Mouse (Mus musculus) liver, embryonic 16.5 days (tissue): ENCODE data around the gene Gm11214. TPM values are rescaled to one million over a fixed set of nuclear protein-coding genes. Genes with fewer than 3 reads are reported as not detected.

ENCODE experiments used
- ATAC-seq: fragments of 200-750 bp; cut with Nextera tagmentation; 2 replicates; pipeline ENCODE4 v1.8.0; 2017; ENCODE audit warnings: low read depth, mild to moderate bottlenecking, moderate number of reproducible peaks, moderate library complexity
- H3K27ac ChIP-seq: fragments of 300-500 bp; sonication (generic); 2 replicates; pipeline ENCODE4 v1.5.1; 2014; ENCODE audit warnings: mild to moderate bottlenecking, low read length
- H3K27me3 ChIP-seq: fragments of 300-500 bp; sonication (generic); 2 replicates; pipeline ENCODE4 v1.6.1; 2014; ENCODE audit warnings: low read depth, low read length, mixed read lengths; ENCODE audit not compliant: control insufficient read depth, insufficient read depth
- H3K36me3 ChIP-seq: fragments of 300-500 bp; sonication (generic); 2 replicates; pipeline ENCODE4 v1.6.1; 2014; ENCODE audit warnings: mild to moderate bottlenecking; ENCODE audit not compliant: control insufficient read depth, insufficient read depth
- H3K4me1 ChIP-seq: fragments of 300-500 bp; sonication (generic); 2 replicates; pipeline ENCODE4 v1.6.1; 2014; ENCODE audit warnings: low read depth, low read length, mixed read lengths; ENCODE audit not compliant: control insufficient read depth
- H3K4me2 ChIP-seq: fragments of 300-500 bp; sonication (generic); 2 replicates; pipeline ENCODE4 v1.6.1; 2014; ENCODE audit warnings: low read depth, low read length, mixed read lengths
- H3K4me3 ChIP-seq: fragments of 300-500 bp; sonication (generic); 2 replicates; pipeline ENCODE4 v1.5.1; 2014; ENCODE audit warnings: low read depth, mild to moderate bottlenecking, low read length
- H3K9ac ChIP-seq: fragments of 300-500 bp; sonication (generic); 2 replicates; pipeline ENCODE4 v1.6.1; 2014; ENCODE audit warnings: low read depth, low read length
- H3K9me3 ChIP-seq: fragments of 300-500 bp; sonication (generic); replicated peaks from 2 replicates; pipeline ENCODE4 v1.6.1; 2016; ENCODE audit warnings: low read length; ENCODE audit not compliant: control insufficient read depth
- WGBS: fragments of 180-500 bp; shearing (Covaris S2); extraction: QIAGEN DNeasy Blood & Tissue Kit; methylation state at CpG from one replicate; pipeline ENCODE4 v1.1.7; 2014; ENCODE audit not compliant: insufficient replicate concordance; 5-methylcytosine and 5-hydroxymethylcytosine counted together
- polyA plus RNA-seq: library from polyadenylated mRNA; unstranded; fragments of >200 nt; fragmentation: Nextera tagmentation; extraction: Ambion mirVana; gene quantifications from 2 replicates; pipeline ENCODE4 v1.2.1, GENCODE M21; 2015

Gene Gm11214
- not detected in 2 replicates for polyA plus RNA-seq

- 60% methylated on average over 6 of the region's 6 CpGs for WGBS
- no peak within 1 kb of the TSS for H3K27ac ChIP-seq
- no peak within 1 kb of the TSS for H3K4me3 ChIP-seq
- no peak within 1 kb of the TSS for H3K4me2 ChIP-seq
- H3K27me3 ChIP-seq, result no peaks in the 10 kb centered on the region
- H3K9me3 ChIP-seq, result no peaks in the 10 kb centered on the region
- no peaks in the 10 kb centered on the region for H3K36me3 ChIP-seq
- H3K4me1 ChIP-seq, result no peaks in the 10 kb centered on the region
- ATAC-seq, result no peak
- no peak within 1 kb of the TSS for H3K9ac ChIP-seq
These were observed at the start of gene Gm11214 for GRCm38 (mm10) chr4:63663279-63663678. TSS of gene Gm11214 (minus strand) at chr4:63663379.

DNA sequence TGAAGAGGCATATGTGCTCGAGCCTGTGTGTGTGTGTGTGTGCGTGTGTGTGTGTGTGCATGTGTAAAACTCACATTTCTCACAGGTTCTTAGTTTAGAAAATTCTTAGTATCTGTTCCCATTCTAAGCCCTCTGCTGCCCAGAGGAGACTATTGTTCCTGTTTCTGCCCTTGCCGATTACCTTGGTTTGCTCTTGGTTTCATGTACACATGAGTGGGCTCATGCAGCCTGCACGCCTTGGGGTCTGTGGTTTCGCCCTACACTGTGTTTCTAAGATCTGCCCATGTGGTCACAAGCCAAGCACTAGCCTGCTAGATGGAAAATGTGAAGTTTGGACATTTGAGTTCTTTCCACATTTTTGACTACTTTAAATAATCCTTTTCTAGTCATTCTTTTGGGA lies 48.7 kb upstream of the Gm11214 start:
- 57% methylated on average over 5 of the region's 5 CpGs for WGBS
- Histone ChIP-seq H3K4me1 (no peaks in the 10 kb centered on the region), H3K36me3 (no peaks in the 10 kb centered on the region), H3K27me3 (no peaks in the 10 kb centered on the region; the same call in 1 of the 2 replicates), H3K4me2 (no peak overlapping the region), H3K27ac (no peak overlapping the region), H3K9ac (no peak overlapping the region), H3K4me3 (no peak overlapping the region), H3K9me3 (no peaks in the 10 kb centered on the region)
- ATAC-seq, result no peak

GRCm38 (mm10) chr4:63710431-63711220 lies 47.4 kb upstream of the Gm11214 start:
- H3K4me1 ChIP-seq, result no peaks in the 10 kb centered on the region
- no peak for ATAC-seq
- H3K9me3 ChIP-seq, result no peaks in the 10 kb centered on the region
- H3K36me3 ChIP-seq, result no peaks in the 10 kb centered on the region
- no peak overlapping the region for H3K4me3 ChIP-seq
- no peaks in the 10 kb centered on the region; the same call in 1 of the 2 replicates for H3K27me3 ChIP-seq
- 60% methylated on average over 8 of the region's 8 CpGs for WGBS
- H3K4me2 ChIP-seq, result no peak overlapping the region
- no peak overlapping the region for H3K9ac ChIP-seq
- no peak overlapping the region for H3K27ac ChIP-seq

DNA sequence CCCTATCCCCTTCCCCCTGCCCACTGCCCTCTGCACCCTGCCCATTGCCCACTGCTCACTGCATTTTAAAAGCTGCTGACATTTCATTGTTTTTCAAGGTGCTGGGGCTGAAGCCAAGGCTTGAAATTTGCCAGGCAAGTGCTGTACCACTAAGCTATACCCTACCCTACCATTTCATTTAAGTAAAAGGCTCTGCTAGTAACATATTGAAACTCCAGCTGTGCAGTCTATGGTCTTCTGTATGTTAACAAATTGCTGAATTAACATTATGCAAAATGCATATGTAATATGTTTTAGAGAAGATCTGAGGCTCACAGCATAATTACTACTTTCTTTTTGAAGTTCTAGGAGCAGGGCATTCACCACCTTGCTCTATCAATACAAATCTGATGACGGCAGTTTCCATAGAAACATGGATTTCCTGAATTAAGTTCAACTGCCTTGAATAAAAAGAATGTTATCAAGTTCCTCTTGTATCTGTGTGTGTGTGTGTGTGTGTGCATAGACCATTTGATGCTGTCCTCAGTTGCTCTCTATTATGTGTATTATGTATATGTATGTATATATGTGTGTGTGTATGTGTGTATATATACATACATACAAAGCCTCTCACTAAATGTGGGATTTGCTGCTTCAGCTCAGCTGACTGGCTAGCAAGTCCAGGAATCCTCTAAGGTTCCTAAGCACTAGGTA lies 43.2 kb upstream of the Gm11214 start:
- ATAC-seq, result no peak
- Histone ChIP-seq H3K4me1 (no peaks in the 10 kb centered on the region), H3K9ac (no peak overlapping the region), H3K36me3 (no peaks in the 10 kb centered on the region), H3K4me2 (no peak overlapping the region), H3K9me3 (no peaks in the 10 kb centered on the region), H3K4me3 (no peak overlapping the region), H3K27me3 (no peaks in the 10 kb centered on the region), H3K27ac (no peak overlapping the region)
- WGBS, result 75% methylated on average over 1 of the region's 1 CpGs

DNA sequence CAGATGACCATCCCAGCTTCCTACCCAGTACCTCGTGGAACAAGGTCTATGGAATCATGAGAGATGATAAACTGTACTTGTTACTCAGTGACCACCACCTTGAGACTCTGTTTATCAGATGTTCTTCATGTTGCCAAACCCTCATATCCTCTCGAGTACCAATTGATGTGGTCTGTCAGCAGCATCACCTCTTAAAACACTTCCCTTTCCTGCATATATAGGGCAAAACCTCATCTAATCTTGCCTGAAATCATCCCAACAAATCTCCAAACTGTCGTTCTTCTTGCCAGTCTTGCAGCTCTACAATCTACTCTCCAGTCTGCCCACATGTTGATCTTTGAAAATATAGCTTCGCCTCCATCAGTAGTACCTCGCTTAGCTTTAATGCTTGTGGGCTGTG lies 41.1 kb upstream of the Gm11214 start:
- WGBS, result 35% methylated on average over 5 of the region's 5 CpGs
- no peak overlapping the region for H3K4me2 ChIP-seq
- H3K27ac ChIP-seq, result no peak overlapping the region
- H3K4me1 ChIP-seq, result no peaks in the 10 kb centered on the region
- no peak overlapping the region for H3K9ac ChIP-seq
- no peak for ATAC-seq
- H3K36me3 ChIP-seq, result no peaks in the 10 kb centered on the region
- H3K9me3 ChIP-seq, result no peaks in the 10 kb centered on the region
- H3K27me3 ChIP-seq, result no peaks in the 10 kb centered on the region
- no peak overlapping the region for H3K4me3 ChIP-seq

DNA sequence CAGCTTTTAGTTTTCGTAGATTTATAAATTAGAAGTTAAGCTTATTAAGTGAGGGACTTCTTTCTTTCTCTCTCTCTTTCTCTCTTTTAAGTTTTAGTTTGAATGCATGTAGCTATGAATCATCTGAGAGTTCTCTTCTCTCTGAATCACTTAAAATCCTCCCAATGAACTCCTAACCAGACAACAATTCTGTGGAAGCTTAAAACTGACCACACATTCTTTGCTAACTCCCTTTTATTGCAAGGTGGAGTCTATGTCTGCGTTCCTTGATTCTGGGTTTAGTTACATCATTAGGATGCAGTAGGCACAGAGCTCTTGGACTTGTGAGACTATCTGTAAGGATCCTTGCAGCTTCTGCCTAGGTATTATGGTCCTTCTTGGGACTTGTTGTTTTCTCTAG lies 40.5 kb upstream of the Gm11214 start:
- Histone ChIP-seq H3K9me3 (no peaks in the 10 kb centered on the region), H3K27me3 (no peaks in the 10 kb centered on the region), H3K4me2 (no peak overlapping the region), H3K27ac (no peak overlapping the region), H3K9ac (no peak overlapping the region), H3K4me1 (no peaks in the 10 kb centered on the region), H3K36me3 (no peaks in the 10 kb centered on the region), H3K4me3 (no peak overlapping the region)
- no peak for ATAC-seq
- 58% methylated on average over 2 of the region's 2 CpGs for WGBS

DNA sequence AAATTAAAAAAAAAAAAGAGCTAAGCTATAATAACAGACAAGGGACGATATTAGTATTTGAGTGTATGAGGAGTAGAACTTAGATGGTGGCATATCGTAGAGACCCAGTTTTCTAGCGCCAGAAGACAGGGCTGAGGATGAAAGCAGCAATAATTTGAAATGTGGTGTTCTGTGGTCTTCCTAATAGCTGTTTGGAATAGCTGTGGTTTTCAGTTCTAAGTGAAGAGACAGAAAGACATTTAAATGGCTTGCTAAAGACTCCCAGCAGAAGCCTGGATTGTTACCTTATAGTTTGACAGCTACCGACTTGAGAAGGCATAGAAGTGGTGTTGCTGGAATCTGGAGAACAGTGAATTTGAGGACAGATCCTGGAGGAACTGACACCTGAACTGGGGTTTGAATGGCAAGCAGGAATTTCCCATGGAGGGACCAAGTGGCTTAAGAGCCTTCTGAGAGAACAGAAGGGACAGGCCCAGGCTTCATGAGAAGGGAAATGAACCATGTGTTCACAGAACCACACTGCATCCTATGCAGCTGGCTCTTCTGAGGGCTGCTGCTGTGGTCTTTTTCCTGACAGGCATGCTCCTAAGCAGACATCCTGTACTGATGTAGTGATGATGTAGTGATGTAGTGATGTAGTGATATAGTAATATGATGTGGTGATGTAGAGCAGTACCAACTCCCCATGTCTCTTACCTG lies 39.0 kb upstream of the Gm11214 start:
- Histone ChIP-seq H3K4me2 (no peak overlapping the region), H3K27ac (no peak overlapping the region), H3K36me3 (no peaks in the 10 kb centered on the region)

GRCm38 (mm10) chr4:63699749-63700148 lies 36.6 kb upstream of the Gm11214 start:
- ATAC-seq, result no peak
- no peaks in the 10 kb centered on the region for H3K27me3 ChIP-seq
- H3K27ac ChIP-seq, result no peak overlapping the region
- no peaks in the 10 kb centered on the region for H3K9me3 ChIP-seq
- 24% methylated on average over 3 of the region's 3 CpGs for WGBS
- H3K4me3 ChIP-seq, result no peak overlapping the region
- H3K4me2 ChIP-seq, result no peak overlapping the region
- no peak overlapping the region for H3K9ac ChIP-seq
- H3K4me1 ChIP-seq, result no peaks in the 10 kb centered on the region
- no peaks in the 10 kb centered on the region for H3K36me3 ChIP-seq

More for the DNA sequence above, 39.0 kb upstream of the Gm11214 start:
- WGBS, result 59% methylated on average over 4 of the region's 4 CpGs
- Histone ChIP-seq H3K9ac (no peak overlapping the region), H3K9me3 (no peaks in the 10 kb centered on the region), H3K27me3 (no peaks in the 10 kb centered on the region), H3K4me3 (no peak overlapping the region), H3K4me1 (no peaks in the 10 kb centered on the region)
- ATAC-seq, result no peak

- 82% methylated on average over 4 of the region's 4 CpGs for WGBS
- Histone ChIP-seq H3K36me3 (no peaks in the 10 kb centered on the region), H3K4me2 (no peak overlapping the region)
These were observed 33.7 kb upstream of the Gm11214 start for GRCm38 (mm10) chr4:63696921-63697320.

More at GRCm38 (mm10) chr4:63696921-63697320, 33.7 kb upstream of the Gm11214 start:
- no peak overlapping the region for H3K27ac ChIP-seq
- H3K4me1 ChIP-seq, result no peaks in the 10 kb centered on the region
- no peak for ATAC-seq
- no peak overlapping the region for H3K4me3 ChIP-seq
- no peaks in the 10 kb centered on the region for H3K27me3 ChIP-seq
- H3K9me3 ChIP-seq, result no peaks in the 10 kb centered on the region
- H3K9ac ChIP-seq, result no peak overlapping the region
